Mouse (Mus musculus) liver, adult 2 months (tissue): ENCODE measurements around the gene Diras1.

Experiments used
- CTCF ChIP-seq: fragments of 200-500 bp; IDR thresholded peaks from 2 replicates; pipeline ENCODE4 v1.5.1; 2011; ENCODE audit warnings: low read depth, low read length, control low read depth
- POLR2A ChIP-seq: fragments of 200-500 bp; IDR thresholded peaks from 2 replicates; pipeline ENCODE4 v1.6.1; 2011; ENCODE audit warnings: low read length, control low read depth; ENCODE audit not compliant: insufficient read depth; ENCODE audit errors: extremely low read depth

DNA sequence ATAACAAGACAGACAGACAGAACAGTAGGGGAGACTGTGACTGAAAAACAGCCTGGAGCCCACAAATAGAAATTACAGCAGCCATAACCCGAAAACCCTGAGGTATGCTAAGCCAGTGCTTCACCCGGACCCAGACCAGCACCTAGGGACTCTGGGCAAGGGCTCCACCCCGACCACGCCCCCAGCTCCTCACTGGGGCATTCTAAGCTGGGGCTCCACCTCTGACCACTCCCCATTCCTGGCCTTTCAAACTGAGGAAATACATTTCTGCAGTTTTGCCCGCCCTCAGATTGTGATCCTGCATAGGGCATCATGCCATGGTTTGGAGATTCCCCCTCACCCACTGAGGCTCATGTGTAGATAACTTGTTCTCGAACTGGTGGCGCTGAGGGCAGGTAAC lies 18.2 kb downstream of the Diras1 start:
- TF ChIP-seq POLR2A (no peak), CTCF (no peak)
